Mouse (Mus musculus) left cerebral cortex, postnatal 10 days (tissue): ENCODE results near the gene Kmt5c. TPM values are rescaled to one million over a fixed set of nuclear protein-coding genes. Genes with fewer than 3 reads are reported as not detected.

Source experiments
- DNase-seq, 2 experiments: peaks; one replicate each; pipeline ENCODE4 v3.0.0; 2021 to 2022; ENCODE audit warnings: low spot score in 2 of 2, mixed read lengths in 1 of 2; ENCODE audit errors: extremely low spot score in 1 of 2
- intact Hi-C: fragments of 180-260 bp; cut with DNase I; formaldehyde crosslinking; loops from one replicate; pipeline ENCODE4 v1.15.1; 2025
- total RNA-seq, 2 experiments: library from RNA; stranded (reverse); gene quantifications; 2 replicates each; pipeline ENCODE4 v1.2.3; 2021

The Kmt5c gene
- total RNA-seq, 2 experiments from 2014 or later = 39.5 to 42.0 TPM

DNA sequence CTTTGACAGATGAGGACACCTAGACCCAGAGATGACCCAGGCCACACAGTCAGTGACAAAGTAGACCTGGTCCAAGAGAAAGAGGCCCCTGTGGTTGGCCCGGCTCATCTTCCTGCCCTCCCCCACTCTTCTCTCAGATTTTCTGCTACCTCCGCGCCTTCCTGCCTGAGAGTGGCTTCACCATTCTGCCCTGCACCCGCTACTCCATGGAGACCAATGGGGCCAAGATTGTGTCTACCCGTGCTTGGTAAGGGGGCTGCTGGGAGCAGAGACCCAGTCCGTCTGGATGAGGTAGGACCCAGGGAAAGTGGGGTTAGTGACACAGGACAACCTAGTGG lies 2.5 kb downstream of the Kmt5c start:
- no peak for DNase-seq

DNA sequence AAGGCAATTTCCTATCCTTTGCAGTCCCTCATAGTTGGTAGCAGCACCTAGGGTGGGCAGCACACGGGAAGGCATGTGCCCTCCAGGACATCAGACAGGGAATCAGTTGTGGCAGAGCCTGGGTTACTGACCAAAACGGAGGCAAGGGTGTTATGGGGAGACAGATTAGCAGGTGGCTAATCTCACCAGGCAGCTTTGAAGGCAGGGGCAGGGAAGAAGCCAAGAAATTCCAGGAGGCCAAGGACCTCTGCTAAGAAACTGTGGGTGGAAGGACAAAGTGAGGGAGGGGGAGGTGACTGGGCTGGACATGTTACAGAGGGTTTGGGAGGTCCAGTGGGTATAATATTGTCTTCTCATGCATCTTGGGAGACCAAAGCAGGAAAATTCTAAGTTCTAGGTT lies 3.4 kb downstream of the Kmt5c start:
- no peak for DNase-seq
- intact Hi-C loops = no loop called here

More for the DNA sequence above, 2.5 kb downstream of the Kmt5c start:
- intact Hi-C loops = no loop called here

GRCm38 (mm10) chr7:4744886-4745285 lies 5.0 kb downstream of the Kmt5c start:
- DNase-seq = no peak
- intact Hi-C loops = no loop called here

GRCm38 (mm10) chr7:4746326-4746980 lies 6.5 kb downstream of the Kmt5c start:
- DNase-seq = no peak
- intact Hi-C loops = no loop called here

DNA sequence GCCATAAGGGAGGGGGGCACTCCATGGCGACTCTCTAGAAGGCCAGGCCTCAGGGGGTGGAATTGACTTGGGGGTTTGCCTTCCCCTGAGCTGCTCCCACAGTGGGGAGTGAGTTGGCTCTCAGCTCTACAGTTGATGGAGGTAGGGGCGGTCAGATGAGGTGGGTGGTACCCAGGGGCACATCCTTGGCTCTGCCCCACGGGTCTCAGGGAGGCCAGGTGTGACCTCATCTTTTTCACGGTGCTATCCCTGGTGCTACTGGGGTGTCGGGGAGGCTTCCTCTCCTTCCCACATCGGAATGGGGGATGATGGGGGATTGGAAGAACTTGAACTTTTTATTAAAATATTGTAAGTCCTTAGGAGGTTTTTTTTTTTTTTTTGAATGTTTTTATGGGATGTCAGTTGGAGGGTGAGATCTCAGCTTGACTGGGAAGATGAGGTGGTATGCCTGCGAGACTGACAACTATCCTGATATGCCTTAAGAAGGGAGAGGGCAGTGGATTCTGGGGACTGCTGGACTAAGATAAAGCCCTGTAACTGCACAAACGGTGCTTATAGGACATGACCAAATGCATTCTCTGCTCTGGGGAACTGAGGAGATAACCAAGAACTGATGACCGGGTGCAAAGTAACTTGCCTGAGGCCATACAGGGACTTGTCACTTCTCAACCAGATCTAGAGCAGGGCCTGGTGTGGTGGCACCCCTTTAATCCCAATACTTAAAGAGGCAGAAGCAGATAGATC lies 7.4 kb downstream of the Kmt5c start:
- DNase-seq = no peak
- intact Hi-C loops = no loop called here

- no peak for DNase-seq
- intact Hi-C loops = no loop called here
Measured at GRCm38 (mm10) chr7:4748321-4748720, 8.4 kb downstream of the Kmt5c start.

- intact Hi-C loops = no loop called here
- no peak for DNase-seq
Measured at GRCm38 (mm10) chr7:4749169-4749568, 9.3 kb downstream of the Kmt5c start.

DNA sequence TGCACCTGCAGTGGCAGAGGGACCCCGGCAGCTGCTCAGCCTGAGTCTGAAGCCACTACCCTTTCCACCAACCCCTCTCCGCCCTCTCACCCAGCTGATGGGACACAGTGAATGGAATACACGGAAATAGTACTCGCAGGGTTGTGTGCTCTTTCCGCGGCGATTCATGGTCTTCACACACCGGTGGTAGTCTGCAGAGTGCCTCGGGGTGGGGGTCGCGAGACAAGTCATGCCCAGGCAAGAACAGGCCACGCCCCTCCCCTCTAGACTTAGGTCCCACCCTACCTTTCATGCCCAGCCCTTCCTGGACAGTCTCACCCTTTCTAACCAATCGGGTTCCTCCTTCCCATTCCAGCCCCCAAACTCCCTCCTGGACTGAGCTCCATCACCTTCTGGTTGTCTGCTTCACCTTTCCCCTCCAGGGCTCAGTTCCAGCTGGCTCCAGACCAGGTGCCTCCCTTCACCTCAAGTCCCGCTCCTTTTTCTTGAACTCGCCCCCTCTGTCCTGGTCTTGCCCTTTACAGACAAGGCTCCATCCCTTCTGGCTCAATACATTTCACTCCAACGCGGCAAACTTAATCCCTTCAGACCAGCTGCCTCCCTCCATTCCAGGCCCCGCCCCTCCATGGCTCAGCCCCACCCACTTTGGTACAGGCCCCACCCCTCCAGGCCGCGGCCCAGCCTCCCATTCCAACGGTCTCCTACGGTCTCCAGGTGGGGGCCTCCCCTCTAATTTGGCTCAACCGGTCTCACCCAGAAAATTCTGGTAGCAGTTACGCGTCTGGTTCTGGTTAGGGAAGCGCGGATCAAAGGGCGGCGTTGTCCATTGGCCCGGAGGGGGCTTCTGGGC lies 12.3 kb downstream of the Kmt5c start:
- DNase-seq = peak in 1 of 2 experiments; percentile 63
- intact Hi-C loops = no loop called here

DNA sequence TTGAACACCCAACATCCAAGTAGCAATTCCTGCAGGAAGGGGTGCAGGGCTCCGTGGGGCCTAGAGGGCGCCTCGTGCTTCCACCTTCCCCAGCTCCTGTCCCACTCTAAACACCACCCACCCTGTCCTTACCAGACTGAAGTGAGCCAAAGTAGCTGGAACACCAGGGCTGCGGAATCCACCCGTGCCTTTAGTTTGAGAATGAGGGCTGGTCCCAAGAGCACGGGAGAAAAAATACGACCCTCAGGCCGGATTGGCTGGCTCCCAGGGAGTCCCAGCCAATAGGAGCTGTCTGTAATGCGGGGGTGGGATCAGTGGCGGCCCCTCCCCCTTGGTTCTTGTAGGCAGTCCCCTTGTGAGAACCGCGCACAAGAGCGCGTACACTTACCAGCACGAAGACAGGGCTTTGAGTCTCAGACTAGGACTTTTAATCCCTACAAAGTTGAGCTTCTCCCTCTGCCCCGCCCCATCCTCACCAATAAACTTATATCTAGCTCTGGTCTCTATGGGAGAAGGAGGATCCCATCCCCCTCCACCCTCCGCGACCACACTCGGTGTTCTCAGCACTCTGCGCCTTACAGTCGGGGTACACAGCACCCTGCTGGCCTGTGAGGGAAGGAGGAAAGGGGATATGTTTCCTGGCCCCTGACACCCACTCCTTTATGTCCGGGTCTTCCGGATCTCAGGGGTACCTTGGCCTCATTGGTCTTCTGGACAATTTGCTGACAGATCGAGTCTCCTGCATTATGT lies 13.1 kb downstream of the Kmt5c start, which contains the start of gene Cox6b2:
Gene Cox6b2, minus strand, starts transcription at position 274 of the 750 bp plus-strand sequence.
- intact Hi-C loops = no loop called here
- peak; percentile 69 to 93 for DNase-seq

DNA sequence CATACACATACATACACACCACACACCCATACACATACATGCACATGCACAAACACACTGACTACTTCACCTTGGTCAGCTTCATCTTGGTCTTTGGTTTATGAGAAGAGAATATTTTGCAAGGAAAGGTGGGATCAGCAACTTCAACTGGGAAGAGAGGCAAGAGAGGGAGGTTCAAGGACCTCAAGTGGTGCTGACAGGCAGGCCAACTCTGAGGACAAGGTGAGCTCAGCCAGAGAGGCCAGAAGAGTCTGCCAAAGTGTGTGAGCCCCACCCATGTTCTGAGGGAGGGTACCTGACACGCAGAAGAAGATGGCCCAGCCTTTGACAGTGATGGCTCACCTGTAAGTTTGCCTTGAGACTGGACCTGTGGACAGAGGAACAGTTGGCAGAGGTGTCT lies 19.8 kb downstream of the Kmt5c start:
- no peak for DNase-seq
- intact Hi-C loops = no loop called here

GRCm38 (mm10) chr7:4764946-4765710 lies 25.2 kb downstream of the Kmt5c start:
- no peak for DNase-seq
- intact Hi-C loops = no loop called here

DNA sequence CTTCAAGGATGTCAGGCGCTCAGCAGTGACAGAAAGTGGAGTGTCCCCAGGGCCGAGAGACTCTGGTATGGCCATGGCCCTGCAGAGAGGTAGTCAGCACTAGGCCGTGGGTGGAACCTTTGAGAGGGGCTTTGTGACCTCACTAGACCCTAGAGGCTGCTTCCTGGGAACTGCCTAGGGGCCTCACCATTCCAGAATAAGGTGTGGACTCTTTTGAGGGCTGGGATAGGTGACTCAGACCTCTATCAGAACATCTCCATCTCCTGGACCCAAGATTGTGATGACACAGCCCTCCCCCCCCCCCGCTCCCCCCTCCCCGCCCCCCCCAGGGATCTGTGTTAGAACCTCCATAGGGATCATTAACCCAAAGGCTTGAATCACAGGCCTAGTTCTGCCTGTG lies 31.3 kb downstream of the Kmt5c start, which contains the start of gene Fam71e2:
Gene Fam71e2, minus strand, starts transcription at position 101 of the 400 bp plus-strand sequence.
- intact Hi-C loops = no loop called here
- no peak for DNase-seq

GRCm38 (mm10) chr7:4776131-4776530 lies 36.2 kb downstream of the Kmt5c start:
- intact Hi-C loops = no loop called here
- DNase-seq = no peak

DNA sequence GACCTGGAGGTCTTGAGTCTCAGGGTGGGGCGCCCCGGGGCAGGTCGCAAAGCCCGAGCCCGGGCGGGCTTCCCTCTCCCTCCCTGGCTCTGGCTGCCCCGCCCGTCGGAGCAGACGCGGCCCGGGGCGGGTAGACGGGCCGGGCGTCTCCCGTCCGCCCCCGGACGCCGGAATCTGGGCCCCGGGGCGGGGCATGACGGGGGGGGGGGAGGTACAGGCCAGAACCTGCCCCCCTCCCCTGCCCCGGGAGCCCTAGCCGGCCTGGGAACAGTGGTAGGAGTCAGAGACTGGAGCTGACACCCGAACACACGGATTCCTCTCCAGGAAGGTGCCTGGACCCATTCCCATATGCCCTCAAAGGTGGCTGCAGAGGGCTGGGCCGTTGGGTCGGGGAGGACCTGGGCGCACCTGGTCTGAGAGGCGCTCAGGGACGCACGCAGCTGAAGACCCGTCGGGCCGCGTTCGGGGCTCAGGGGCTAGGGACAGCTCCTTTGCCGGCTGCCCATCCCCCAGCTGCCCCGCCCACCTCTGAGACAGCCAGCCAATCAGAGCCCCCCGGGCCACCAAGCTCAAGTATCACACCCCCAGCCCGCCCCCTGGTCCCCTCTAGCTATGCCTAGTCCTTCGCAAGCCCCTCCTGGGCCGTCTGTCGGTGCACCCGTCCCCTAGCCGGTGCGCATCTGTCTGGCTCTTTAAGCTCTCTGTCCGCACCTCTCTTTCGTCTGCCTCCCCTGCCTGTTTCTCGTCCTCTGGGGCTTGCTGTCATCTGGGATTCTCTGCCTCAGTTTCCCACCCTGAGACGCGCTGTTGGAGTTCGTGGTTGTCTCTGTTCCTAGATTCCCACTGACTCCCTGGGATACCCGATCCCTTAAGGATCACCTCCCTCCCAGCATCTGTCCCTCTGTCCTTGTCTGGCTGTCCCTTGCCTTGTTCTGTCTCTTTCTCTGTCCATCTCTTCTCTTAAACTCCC lies 37.2 kb downstream of the Kmt5c start:
- intact Hi-C loops = no loop called here
- DNase-seq = peak in 1 of 2 experiments; percentile 83

DNA sequence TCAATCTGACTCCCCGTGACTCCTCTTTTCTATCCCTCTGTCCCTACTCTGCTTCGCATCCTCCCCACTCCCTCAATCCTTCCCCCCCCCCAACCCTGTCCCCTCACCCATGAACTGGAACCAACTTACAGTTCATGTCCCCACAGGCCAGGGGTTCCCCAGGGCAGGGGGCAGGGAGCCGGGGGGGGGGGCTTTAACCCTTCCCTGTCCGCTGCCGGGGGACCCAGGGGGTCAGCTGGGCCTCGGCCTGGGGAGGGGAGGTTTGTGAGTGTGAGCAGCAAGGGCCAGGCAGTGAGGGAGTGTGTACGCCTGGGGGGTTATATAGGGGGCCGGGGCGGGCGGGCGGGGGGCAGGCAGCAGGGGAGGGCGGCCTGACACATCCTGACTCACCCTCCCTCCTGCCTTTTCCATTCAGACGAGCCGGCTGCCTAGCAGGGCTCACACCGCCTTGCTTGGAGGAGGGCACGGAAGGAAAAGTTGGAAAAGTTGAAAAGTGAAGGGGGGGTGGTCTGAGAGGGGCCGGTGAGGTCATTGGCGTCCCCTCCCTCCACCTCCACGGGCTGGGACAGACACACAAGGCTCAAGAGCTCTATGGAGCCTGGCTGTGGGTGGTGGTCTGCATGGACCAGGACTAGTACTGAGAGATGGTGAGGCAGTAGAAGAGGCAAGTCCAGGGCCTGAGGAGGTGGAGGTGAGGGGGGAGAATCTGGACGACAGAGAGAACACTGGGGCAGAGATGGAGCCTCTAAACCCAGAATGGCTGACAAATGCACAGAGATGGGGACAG lies 38.1 kb downstream of the Kmt5c start:
- intact Hi-C loops = no loop called here
- no peak for DNase-seq

DNA sequence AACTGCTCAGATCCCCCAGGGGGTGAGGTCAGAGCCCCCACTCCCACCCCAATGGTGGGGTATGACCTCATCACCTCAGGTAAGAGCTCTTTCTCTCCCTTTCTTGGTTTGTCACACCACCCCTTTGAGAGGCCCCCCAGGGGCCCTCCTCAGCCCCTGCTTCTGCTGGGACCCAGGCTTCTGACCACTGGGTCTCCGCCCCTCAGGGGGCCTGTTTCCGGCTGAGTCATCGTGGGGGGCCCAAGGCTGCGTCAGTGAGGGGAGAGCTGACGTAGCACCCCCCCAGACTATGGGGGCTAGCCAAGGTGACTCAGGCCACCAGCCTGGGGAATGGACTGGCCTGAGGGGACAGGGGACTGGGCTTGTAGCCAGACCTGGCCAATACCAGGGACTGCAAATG lies 40.0 kb downstream of the Kmt5c start:
- intact Hi-C loops = no loop called here
- peak in 1 of 2 experiments; percentile 34 for DNase-seq
